Mouse (Mus musculus) splenic B cell, adult 2 months (primary cell): ENCODE results near the gene Tmem182.

Experiments used
- DNase-seq: peaks from one replicate; pipeline ENCODE4 v3.0.0-alpha.2; 2011; ENCODE audit warnings: low read depth, low spot score
- H3K27me3 ChIP-seq: 2 replicates; pipeline ENCODE4 v1.6.1; 2012; ENCODE audit warnings: mild to moderate bottlenecking, low read length, moderate library complexity, mixed read lengths; ENCODE audit not compliant: control insufficient read depth, poor library complexity, insufficient read depth, severe bottlenecking
- H3K36me3 ChIP-seq: 2 replicates; pipeline ENCODE4 v1.6.1; 2012; ENCODE audit warnings: mild to moderate bottlenecking, low read length, moderate library complexity, mixed read lengths; ENCODE audit not compliant: control insufficient read depth, poor library complexity, insufficient read depth, severe bottlenecking

Gene Tmem182

DNA sequence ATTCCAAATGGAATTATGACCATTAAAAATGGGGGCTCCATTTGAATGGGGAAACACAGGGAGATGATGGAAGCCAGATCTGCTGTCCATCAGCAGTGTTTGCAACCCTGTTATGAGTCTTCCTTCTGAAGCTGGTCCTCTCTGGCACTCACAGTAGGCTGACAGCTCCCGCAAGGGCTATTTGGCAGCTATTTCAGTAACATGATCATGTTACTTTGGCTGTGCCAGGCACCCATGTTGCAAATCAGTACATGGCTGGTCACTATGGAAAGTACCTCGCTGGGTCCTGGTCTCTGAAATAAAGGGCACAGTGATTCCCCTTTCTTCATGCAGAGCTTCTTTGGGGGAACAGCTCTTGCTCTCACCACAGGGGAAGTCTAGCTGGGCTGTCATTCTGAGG, 62.2 kb downstream of the Tmem182 start:
- H3K27me3 ChIP-seq, result no peaks in the 10 kb centered on the region
- H3K36me3 ChIP-seq, result no peaks in the 10 kb centered on the region
- no peak for DNase-seq

- H3K27me3 ChIP-seq, result no peaks in the 10 kb centered on the region
- DNase-seq, result no peak
- no peaks in the 10 kb centered on the region for H3K36me3 ChIP-seq
These were observed 68.5 kb downstream of the Tmem182 start for GRCm38 (mm10) chr1:40873760-40874455.

- DNase-seq, result no peak
- Histone ChIP-seq H3K36me3 (no peaks in the 10 kb centered on the region), H3K27me3 (no peaks in the 10 kb centered on the region)
These were observed 69.3 kb downstream of the Tmem182 start for GRCm38 (mm10) chr1:40874456-40875375.

DNA sequence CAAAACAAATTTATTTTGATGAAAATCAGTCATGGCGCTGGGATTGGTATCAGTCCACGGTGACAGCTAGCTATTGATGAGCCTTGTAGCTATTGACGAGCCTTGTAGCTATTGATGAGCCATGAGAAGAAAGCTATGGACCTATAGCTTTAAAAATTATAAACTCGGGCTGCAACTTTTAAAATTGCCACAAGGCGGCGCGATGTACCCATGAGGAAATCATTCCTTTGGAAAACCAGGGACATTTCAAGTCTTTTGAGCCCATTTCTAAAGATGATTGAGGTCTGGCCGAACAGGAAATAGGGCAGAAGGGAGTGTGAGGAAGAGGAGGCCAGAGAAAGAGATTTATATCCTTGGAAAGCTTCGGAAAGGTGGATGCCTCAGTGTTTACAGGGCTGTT, 73.7 kb downstream of the Tmem182 start:
- no peak for DNase-seq
- Histone ChIP-seq H3K36me3 (no peaks in the 10 kb centered on the region), H3K27me3 (no peaks in the 10 kb centered on the region)

- Histone ChIP-seq H3K36me3 (no peaks in the 10 kb centered on the region), H3K27me3 (no peaks in the 10 kb centered on the region)
- no peak for DNase-seq
These were observed 74.1 kb downstream of the Tmem182 start for GRCm38 (mm10) chr1:40879526-40879925.

DNA sequence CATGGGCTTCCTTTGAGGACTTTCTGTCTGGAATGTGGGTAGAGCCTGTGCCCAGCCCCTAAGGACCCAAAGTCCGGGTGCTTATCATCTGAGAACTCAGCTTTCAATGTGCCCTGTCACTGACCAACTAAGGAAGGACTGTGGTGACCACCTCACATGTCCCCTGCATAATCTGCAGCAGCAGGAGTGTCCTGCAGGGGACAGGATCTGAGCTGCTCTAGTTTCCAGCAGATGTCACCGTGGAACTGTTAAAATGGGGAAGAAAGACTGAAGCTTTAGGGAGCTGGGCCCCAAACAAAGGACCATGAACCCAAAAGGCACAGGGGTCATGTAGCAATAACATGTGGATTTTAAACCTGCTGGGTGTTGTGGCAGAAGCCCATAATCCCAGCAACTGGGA, 75.1 kb downstream of the Tmem182 start:
- Histone ChIP-seq H3K36me3 (no peaks in the 10 kb centered on the region), H3K27me3 (no peaks in the 10 kb centered on the region)
- DNase-seq, result no peak

GRCm38 (mm10) chr1:40883856-40884255, 78.5 kb downstream of the Tmem182 start:
- Histone ChIP-seq H3K27me3 (no peaks in the 10 kb centered on the region), H3K36me3 (no peaks in the 10 kb centered on the region)
- DNase-seq, result no peak

DNA sequence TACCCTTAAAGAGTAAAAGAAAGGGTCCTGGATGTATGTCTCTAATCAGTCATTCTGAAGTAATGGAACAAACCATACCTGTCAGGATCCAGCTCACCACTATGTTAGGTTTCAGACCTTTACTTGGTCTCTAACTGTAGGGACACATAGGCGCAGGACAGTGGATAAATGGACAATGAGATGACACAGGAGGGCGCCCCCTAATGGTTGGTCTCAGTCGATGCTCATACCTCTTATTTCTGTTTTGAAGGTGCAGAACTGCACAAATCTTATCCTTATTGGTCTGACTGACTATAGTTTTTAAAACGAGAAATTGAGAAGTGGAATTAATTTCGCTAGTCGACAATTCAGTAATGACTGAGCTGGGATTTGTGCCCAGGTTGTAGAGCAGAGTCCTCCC, 79.5 kb downstream of the Tmem182 start:
- no peak for DNase-seq
- no peaks in the 10 kb centered on the region for H3K27me3 ChIP-seq
- no peaks in the 10 kb centered on the region for H3K36me3 ChIP-seq

DNA sequence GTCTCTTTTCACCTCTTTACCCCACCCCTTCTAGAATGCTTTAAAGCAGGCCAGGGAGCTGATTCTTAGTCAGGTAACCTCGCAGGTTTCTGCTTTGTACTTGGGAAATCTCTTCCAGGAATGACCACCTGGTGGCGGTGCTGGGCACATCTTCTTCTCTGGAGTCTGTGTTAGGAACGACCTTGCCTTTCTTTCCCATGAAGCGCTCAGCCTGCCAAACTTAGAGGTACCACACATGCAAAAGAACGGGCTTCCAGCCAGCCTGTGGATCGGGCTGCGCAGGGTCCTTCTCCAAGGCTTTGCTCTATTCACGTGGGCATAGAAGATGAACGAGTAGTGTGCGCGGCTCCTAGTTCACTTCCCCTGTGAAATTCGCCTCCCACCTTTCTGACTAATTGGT, 82.3 kb downstream of the Tmem182 start:
- no peaks in the 10 kb centered on the region for H3K27me3 ChIP-seq
- no peak for DNase-seq
- no peaks in the 10 kb centered on the region for H3K36me3 ChIP-seq

GRCm38 (mm10) chr1:40888396-40889040, 83.1 kb downstream of the Tmem182 start:
- Histone ChIP-seq H3K36me3 (no peaks in the 10 kb centered on the region), H3K27me3 (no peaks in the 10 kb centered on the region)
- DNase-seq, result no peak

GRCm38 (mm10) chr1:40889617-40890016, 84.2 kb downstream of the Tmem182 start:
- H3K27me3 ChIP-seq, result no peaks in the 10 kb centered on the region
- no peaks in the 10 kb centered on the region for H3K36me3 ChIP-seq
- DNase-seq, result no peak

- Histone ChIP-seq H3K27me3 (no peaks in the 10 kb centered on the region), H3K36me3 (no peaks in the 10 kb centered on the region)
- DNase-seq, result no peak
These were observed 84.8 kb downstream of the Tmem182 start for GRCm38 (mm10) chr1:40890246-40890645.

DNA sequence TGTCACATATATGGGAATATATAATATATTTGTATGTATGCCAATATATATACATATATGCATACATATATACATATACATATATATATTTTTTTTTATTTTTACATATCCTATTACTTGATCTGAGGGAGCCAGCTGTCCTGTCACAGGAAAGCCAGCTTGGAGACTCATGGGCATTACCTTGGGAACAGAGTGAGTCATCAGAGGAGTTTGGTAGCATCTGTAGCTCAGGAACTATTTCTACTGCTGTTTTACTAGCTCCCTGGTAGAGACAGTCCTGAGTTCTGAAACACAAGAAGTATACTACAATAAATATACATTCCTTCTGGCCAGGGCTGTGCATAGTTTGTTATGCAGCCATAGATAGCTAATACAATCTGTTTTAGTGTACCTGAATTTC, 98.3 kb downstream of the Tmem182 start:
- Histone ChIP-seq H3K27me3 (no peaks in the 10 kb centered on the region), H3K36me3 (no peaks in the 10 kb centered on the region)
- DNase-seq, result no peak
